Mouse (Mus musculus): ENCODE data around the gene Brd1. TPM values are rescaled to one million over a fixed set of nuclear protein-coding genes. Genes with fewer than 3 reads are reported as not detected.

Brd1 gene
- polyA plus RNA-seq, 2 experiments, result 24.9 to 28.2 TPM

GRCm38 (mm10) chr15:88668693-88669092, 65.3 kb downstream of the Brd1 start:
- no peaks in the 10 kb centered on the region for H3K36me3 ChIP-seq (ENCODE audit: control insufficient read depth, insufficient read depth, low read length)
- H3K27ac ChIP-seq (replicated peaks; ENCODE audit: low read depth, low read length), result no peak overlapping the region
- H3K4me2 ChIP-seq (replicated peaks; ENCODE audit: low read depth, low read length, severe bottlenecking), result no peak overlapping the region
- no peak overlapping the region for H3K4me3 ChIP-seq (replicated peaks; ENCODE audit: low read length)
- no peaks in the 10 kb centered on the region for H3K4me1 ChIP-seq (ENCODE audit: control insufficient read depth, insufficient read depth, low read length)
- DNase-seq (ENCODE audit: low spot score) (no peak), ATAC-seq (ENCODE audit: low FRiP score, low read depth) (no peak)
- no peaks in the 10 kb centered on the region for H3K27me3 ChIP-seq (ENCODE audit: control insufficient read depth, insufficient read depth, low read length)
- TF ChIP-seq POLR2A (IDR thresholded peaks at IDR 0.05; ENCODE audit: borderline replicate concordance, extremely low read depth, insufficient read depth, insufficient read length), result no peak
- WGBS, result 87% methylated on average over 2 of the region's 2 CpGs
- H3K9ac ChIP-seq (ENCODE audit: low read depth, low read length, severe bottlenecking), result no peak overlapping the region
- H3K9me3 ChIP-seq (ENCODE audit: control insufficient read depth, low read length), result no peaks in the 10 kb centered on the region

- H3K9ac ChIP-seq (ENCODE audit: low read depth, low read length, severe bottlenecking), result no peak overlapping the region
- no peaks in the 10 kb centered on the region for H3K4me1 ChIP-seq (ENCODE audit: control insufficient read depth, insufficient read depth, low read length)
- WGBS, result 80% methylated on average over 3 of the region's 3 CpGs
- no peak for DNase-seq (ENCODE audit: low spot score)
- no peak for ATAC-seq (ENCODE audit: low FRiP score, low read depth)
- H3K27me3 ChIP-seq (ENCODE audit: control insufficient read depth, insufficient read depth, low read length), result peaks cover 2% of the 10 kb centered on the region; the same call in 1 of the 2 replicates
- no peak for TF ChIP-seq POLR2A (IDR thresholded peaks at IDR 0.05; ENCODE audit: borderline replicate concordance, extremely low read depth, insufficient read depth, insufficient read length)
- no peak overlapping the region for H3K4me2 ChIP-seq (replicated peaks; ENCODE audit: low read depth, low read length, severe bottlenecking)
- no peak overlapping the region for H3K4me3 ChIP-seq (replicated peaks; ENCODE audit: low read length)
- H3K36me3 ChIP-seq (ENCODE audit: control insufficient read depth, insufficient read depth, low read length), result no peaks in the 10 kb centered on the region
- no peaks in the 10 kb centered on the region for H3K9me3 ChIP-seq (ENCODE audit: control insufficient read depth, low read length)
- H3K27ac ChIP-seq (replicated peaks; ENCODE audit: low read depth, low read length), result no peak overlapping the region
Measured at GRCm38 (mm10) chr15:88667653-88668052, 66.4 kb downstream of the Brd1 start.

GRCm38 (mm10) chr15:88665846-88666245, 68.2 kb downstream of the Brd1 start:
- ATAC-seq (ENCODE audit: low FRiP score, low read depth) (no peak), DNase-seq (ENCODE audit: low spot score) (no peak)
- TF ChIP-seq POLR2A (IDR thresholded peaks at IDR 0.05; ENCODE audit: borderline replicate concordance, extremely low read depth, insufficient read depth, insufficient read length), result no peak
- Histone ChIP-seq H3K9ac (ENCODE audit: low read depth, low read length, severe bottlenecking) (no peak overlapping the region), H3K27me3 (ENCODE audit: control insufficient read depth, insufficient read depth, low read length) (peaks cover 5% of the 10 kb centered on the region; the same call in 1 of the 2 replicates), H3K4me2 (replicated peaks; ENCODE audit: low read depth, low read length, severe bottlenecking) (no peak overlapping the region), H3K27ac (replicated peaks; ENCODE audit: low read depth, low read length) (no peak overlapping the region), H3K4me1 (ENCODE audit: control insufficient read depth, insufficient read depth, low read length) (no peaks in the 10 kb centered on the region), H3K4me3 (replicated peaks; ENCODE audit: low read length) (no peak overlapping the region), H3K9me3 (ENCODE audit: control insufficient read depth, low read length) (no peaks in the 10 kb centered on the region), H3K36me3 (ENCODE audit: control insufficient read depth, insufficient read depth, low read length) (no peaks in the 10 kb centered on the region)
- 81% methylated on average over 4 of the region's 4 CpGs for WGBS

GRCm38 (mm10) chr15:88663041-88663440, 71.0 kb downstream of the Brd1 start:
- H3K4me1 ChIP-seq (ENCODE audit: control insufficient read depth, insufficient read depth, low read length), result no peaks in the 10 kb centered on the region
- no peak overlapping the region for H3K4me3 ChIP-seq (replicated peaks; ENCODE audit: low read length)
- no peak overlapping the region for H3K9ac ChIP-seq (ENCODE audit: low read depth, low read length, severe bottlenecking)
- no peak for TF ChIP-seq POLR2A (IDR thresholded peaks at IDR 0.05; ENCODE audit: borderline replicate concordance, extremely low read depth, insufficient read depth, insufficient read length)
- no peak overlapping the region for H3K4me2 ChIP-seq (replicated peaks; ENCODE audit: low read depth, low read length, severe bottlenecking)
- ATAC-seq (ENCODE audit: low FRiP score, low read depth), result no peak
- H3K27ac ChIP-seq (replicated peaks; ENCODE audit: low read depth, low read length), result no peak overlapping the region
- no peak for DNase-seq (ENCODE audit: low spot score)
- no peaks in the 10 kb centered on the region for H3K36me3 ChIP-seq (ENCODE audit: control insufficient read depth, insufficient read depth, low read length)
- WGBS, result 39% methylated on average over 11 of the region's 11 CpGs
- H3K27me3 ChIP-seq (ENCODE audit: control insufficient read depth, insufficient read depth, low read length), result peaks cover 5% of the 10 kb centered on the region; the same call in 1 of the 2 replicates
- H3K9me3 ChIP-seq (ENCODE audit: control insufficient read depth, low read length), result no peaks in the 10 kb centered on the region

GRCm38 (mm10) chr15:88662111-88662850, 71.8 kb downstream of the Brd1 start:
- Histone ChIP-seq H3K27me3 (ENCODE audit: control insufficient read depth, insufficient read depth, low read length) (peaks cover 5% of the 10 kb centered on the region; the same call in 1 of the 2 replicates), H3K4me3 (replicated peaks; ENCODE audit: low read length) (no peak overlapping the region), H3K9ac (ENCODE audit: low read depth, low read length, severe bottlenecking) (no peak overlapping the region), H3K4me1 (ENCODE audit: control insufficient read depth, insufficient read depth, low read length) (no peaks in the 10 kb centered on the region), H3K36me3 (ENCODE audit: control insufficient read depth, insufficient read depth, low read length) (no peaks in the 10 kb centered on the region), H3K4me2 (replicated peaks; ENCODE audit: low read depth, low read length, severe bottlenecking) (peak overlapping the region; percentile 17; the same call in 1 of the 2 replicates), H3K27ac (replicated peaks; ENCODE audit: low read depth, low read length) (no peak overlapping the region), H3K9me3 (ENCODE audit: control insufficient read depth, low read length) (no peaks in the 10 kb centered on the region)
- no peak for ATAC-seq (ENCODE audit: low FRiP score, low read depth)
- DNase-seq (ENCODE audit: low spot score), result peak; percentile 11
- no peak for TF ChIP-seq POLR2A (IDR thresholded peaks at IDR 0.05; ENCODE audit: borderline replicate concordance, extremely low read depth, insufficient read depth, insufficient read length)
- WGBS, result 6% methylated on average over 22 of the region's 22 CpGs

Data from limb, embryonic 14.5 days (tissue).